Mouse (Mus musculus) midbrain, postnatal 0 days (tissue): Measurements from ENCODE around the gene Crabp2. TPM values are rescaled to one million over a fixed set of nuclear protein-coding genes. Genes with fewer than 3 reads are reported as not detected.

Source experiments
- ATAC-seq: fragments of 200-750 bp; cut with Nextera tagmentation; 2 replicates; pipeline ENCODE4 v1.8.0; 2017; ENCODE audit warnings: moderate number of reproducible peaks, mild to moderate bottlenecking, moderate TSS enrichment, moderate library complexity; ENCODE audit not compliant: low FRiP score
- DNase-seq: peaks from one replicate; pipeline ENCODE4 v3.0.0-alpha.2; 2015; ENCODE audit warnings: low spot score
- H3K27ac ChIP-seq: fragments of 300-500 bp; sonication (generic); 2 replicates; pipeline ENCODE4 v1.5.1; 2014; ENCODE audit warnings: low read depth, mild to moderate bottlenecking, low read length, mixed read lengths
- H3K27me3 ChIP-seq: fragments of 300-500 bp; sonication (generic); 2 replicates; pipeline ENCODE4 v1.6.1; 2014; ENCODE audit warnings: low read length, control low read depth, mixed read lengths; ENCODE audit not compliant: insufficient read depth
- H3K36me3 ChIP-seq: fragments of 300-500 bp; sonication (generic); 2 replicates; pipeline ENCODE4 v1.6.1; 2014; ENCODE audit warnings: low read length, control low read depth, mixed read lengths; ENCODE audit not compliant: insufficient read depth
- H3K4me1 ChIP-seq: fragments of 300-500 bp; sonication (generic); 2 replicates; pipeline ENCODE4 v1.6.1; 2014; ENCODE audit warnings: mild to moderate bottlenecking, control low read depth, antibody characterized with exemption, low read length, mixed read lengths; ENCODE audit not compliant: insufficient read depth
- H3K4me2 ChIP-seq: fragments of 300-500 bp; sonication (generic); 2 replicates; pipeline ENCODE4 v1.6.1; 2014; ENCODE audit warnings: low read depth, mild to moderate bottlenecking, low read length, mixed read lengths; ENCODE audit not compliant: poor library complexity, severe bottlenecking
- H3K4me3 ChIP-seq: fragments of 300-500 bp; sonication (generic); 2 replicates; pipeline ENCODE4 v1.5.1; 2014; ENCODE audit warnings: low read depth, mild to moderate bottlenecking, low read length, moderate library complexity
- H3K9ac ChIP-seq: fragments of 300-500 bp; sonication (generic); replicated peaks from 2 replicates; pipeline ENCODE4 v1.6.1; 2014; ENCODE audit warnings: mild to moderate bottlenecking, low read length, moderate library complexity, mixed read lengths; ENCODE audit not compliant: poor library complexity, severe bottlenecking
- H3K9me3 ChIP-seq: fragments of 300-500 bp; sonication (generic); 2 replicates; pipeline ENCODE4 v1.6.1; 2016; ENCODE audit warnings: low read length, control low read depth
- CTCF ChIP-seq: IDR thresholded peaks from 2 replicates; pipeline ENCODE4 v1.5.1; 2016; ENCODE audit warnings: antibody characterized with exemption, mild to moderate bottlenecking
- WGBS: fragments of 180-500 bp; shearing (Covaris S2); extraction: QIAGEN DNeasy Blood & Tissue Kit; methylation state at CpG from one replicate; pipeline ENCODE4 v1.1.7; 2014; 5-methylcytosine and 5-hydroxymethylcytosine counted together
- polyA plus RNA-seq: library from polyadenylated mRNA; unstranded; fragments of >200 nt; fragmentation: Nextera tagmentation; extraction: Ambion mirVana; gene quantifications from 2 replicates; pipeline ENCODE4 v1.2.1, GENCODE M21; 2015
- total RNA-seq: library from RNA; depleted of rRNA; stranded (reverse); fragments of >200 nt; gene quantifications from 2 replicates; pipeline ENCODE4 v1.2.3, GENCODE M21; 2014

Gene Crabp2
- total and polyA plus RNA-seq, 2 experiments from 2014 or later: 19.2 to 49.0 TPM

DNA sequence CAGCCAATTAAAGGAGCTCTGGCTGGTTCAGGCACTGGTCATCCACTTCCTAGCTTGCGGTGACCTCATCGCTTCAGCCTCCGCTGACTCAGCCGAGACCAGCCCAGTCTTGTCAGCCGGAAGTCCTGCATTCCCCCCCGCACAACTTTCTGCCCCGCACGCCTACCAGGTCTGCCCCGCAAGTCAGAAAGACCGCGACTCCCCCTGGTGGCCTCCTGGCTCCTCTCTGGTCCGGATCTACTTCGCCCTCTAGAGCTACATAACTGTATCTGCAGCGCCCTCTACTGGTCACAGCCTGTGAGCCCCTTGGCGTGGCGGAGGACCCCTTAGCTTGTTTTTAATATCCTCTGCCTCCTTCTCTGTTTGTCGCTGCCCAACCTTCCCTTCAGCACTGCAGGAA, 38.4 kb downstream of the Crabp2 start:
- H3K36me3 ChIP-seq: no peaks in the 10 kb centered on the region

DNA sequence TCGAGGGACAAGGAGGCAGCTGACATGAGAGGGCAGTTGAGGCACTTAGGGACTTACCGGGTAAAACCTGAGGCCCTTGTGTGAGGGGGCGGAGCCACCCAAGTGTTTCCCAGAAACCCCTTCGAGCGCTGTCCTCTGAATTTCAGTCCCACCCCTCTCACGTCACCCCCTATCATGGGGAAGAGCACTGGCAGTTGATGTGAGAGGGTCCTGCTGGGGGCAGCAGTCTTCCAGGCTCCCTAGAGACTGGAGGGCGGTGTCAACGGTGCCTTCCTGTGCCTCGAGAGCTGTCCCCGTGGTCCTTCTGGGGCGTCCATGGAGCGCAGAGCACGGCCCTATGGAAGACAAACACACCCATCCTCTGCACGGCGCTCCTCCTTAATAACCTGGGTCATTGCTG, 39.2 kb downstream of the Crabp2 start:
- Histone ChIP-seq H3K27me3 (no peaks in the 10 kb centered on the region), H3K4me1 (peaks cover 11% of the 10 kb centered on the region; the same call in 1 of the 2 replicates), H3K27ac (peak overlapping the region; percentile 65), H3K9ac (peak overlapping the region; percentile 48), H3K4me3 (peak overlapping the region; percentile 32), H3K9me3 (no peaks in the 10 kb centered on the region), H3K4me2 (peak overlapping the region; percentile 61), H3K36me3 (no peaks in the 10 kb centered on the region)
- ATAC-seq (peak; percentile 77), DNase-seq (peak; percentile 90)
- no peak; the same call in 1 of the 2 replicates for TF ChIP-seq CTCF
- 1% methylated on average over 15 of the region's 15 CpGs for WGBS

More for the DNA sequence above, 38.4 kb downstream of the Crabp2 start:
- Histone ChIP-seq H3K4me2 (peak overlapping the region; percentile 61), H3K9me3 (no peaks in the 10 kb centered on the region), H3K27ac (peak overlapping the region; percentile 65), H3K4me1 (peaks cover 15% of the 10 kb centered on the region; the same call in 1 of the 2 replicates), H3K9ac (peak overlapping the region; percentile 48; the same call in 1 of the 2 replicates), H3K27me3 (no peaks in the 10 kb centered on the region), H3K4me3 (peak overlapping the region; percentile 32)
- peak; percentile 80 for ATAC-seq
- 0% methylated on average over 17 of the region's 17 CpGs for WGBS
- peak; percentile 98 for DNase-seq
- TF ChIP-seq CTCF: peak; percentile 99

DNA sequence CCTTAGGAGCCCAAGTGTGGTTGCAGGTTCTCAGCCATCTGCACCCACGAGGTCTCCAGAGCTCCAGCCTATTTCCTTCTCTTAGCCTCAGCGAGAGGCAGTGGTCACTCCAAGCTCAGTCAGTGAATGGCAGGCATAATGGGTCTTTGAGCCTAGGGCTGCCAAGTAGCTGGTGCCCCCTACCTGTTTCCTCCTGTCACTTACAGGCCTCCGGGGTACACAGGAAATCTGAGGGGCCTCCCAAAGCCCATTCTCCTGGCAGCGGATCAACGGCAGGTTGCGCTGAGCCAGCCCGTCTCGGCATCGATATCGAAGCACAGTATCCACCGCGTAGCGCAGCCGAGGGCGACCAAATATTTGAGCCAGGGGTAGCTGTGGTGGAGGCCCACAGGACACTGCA, 39.6 kb downstream of the Crabp2 start:
- Histone ChIP-seq H3K4me2 (peak overlapping the region; percentile 61), H3K4me3 (peak overlapping the region; percentile 32), H3K4me1 (peaks cover 7% of the 10 kb centered on the region; the same call in 1 of the 2 replicates), H3K9ac (peak overlapping the region; percentile 48), H3K36me3 (no peaks in the 10 kb centered on the region), H3K9me3 (no peaks in the 10 kb centered on the region), H3K27ac (peak overlapping the region; percentile 65), H3K27me3 (peaks cover 2% of the 10 kb centered on the region; the same call in 1 of the 2 replicates)
- WGBS: 9% methylated on average over 15 of the region's 15 CpGs
- DNase-seq (no peak), ATAC-seq (0 out of 2 replicates have a peak, but pooled peaks have one; percentile 0)
- peak; percentile 37 for TF ChIP-seq CTCF

DNA sequence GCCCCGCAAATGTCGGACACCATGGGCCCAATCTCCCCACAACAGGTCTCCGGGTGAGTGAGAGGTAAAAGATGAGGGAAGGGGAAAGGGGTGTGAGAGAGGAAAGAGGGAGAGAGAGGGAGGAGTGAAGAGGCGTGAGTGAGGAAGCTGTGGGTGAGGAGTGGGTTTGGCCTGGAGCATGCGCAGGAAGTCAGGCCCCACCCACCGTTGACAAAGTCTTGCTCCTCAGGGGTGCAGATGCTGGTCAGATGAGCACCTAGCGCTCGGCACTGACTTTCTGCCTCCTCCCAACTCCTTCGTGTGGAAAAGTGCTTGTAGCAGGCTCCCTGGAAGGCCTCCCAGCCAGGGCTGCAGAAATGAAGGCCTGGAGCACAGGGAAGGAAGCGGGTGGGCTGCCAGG, 41.5 kb downstream of the Crabp2 start:
- H3K9ac ChIP-seq: no peak overlapping the region
- H3K27me3 ChIP-seq: peaks cover 16% of the 10 kb centered on the region
- DNase-seq (no peak), ATAC-seq (no peak)
- peaks cover 3% of the 10 kb centered on the region; the same call in 1 of the 2 replicates for H3K4me1 ChIP-seq
- TF ChIP-seq CTCF: no peak
- no peak overlapping the region for H3K27ac ChIP-seq
- H3K9me3 ChIP-seq: no peaks in the 10 kb centered on the region
- H3K4me2 ChIP-seq: no peak overlapping the region
- peaks cover 3% of the 10 kb centered on the region; the same call in 1 of the 2 replicates for H3K36me3 ChIP-seq
- H3K4me3 ChIP-seq: no peak overlapping the region
- 32% methylated on average over 10 of the region's 10 CpGs for WGBS

DNA sequence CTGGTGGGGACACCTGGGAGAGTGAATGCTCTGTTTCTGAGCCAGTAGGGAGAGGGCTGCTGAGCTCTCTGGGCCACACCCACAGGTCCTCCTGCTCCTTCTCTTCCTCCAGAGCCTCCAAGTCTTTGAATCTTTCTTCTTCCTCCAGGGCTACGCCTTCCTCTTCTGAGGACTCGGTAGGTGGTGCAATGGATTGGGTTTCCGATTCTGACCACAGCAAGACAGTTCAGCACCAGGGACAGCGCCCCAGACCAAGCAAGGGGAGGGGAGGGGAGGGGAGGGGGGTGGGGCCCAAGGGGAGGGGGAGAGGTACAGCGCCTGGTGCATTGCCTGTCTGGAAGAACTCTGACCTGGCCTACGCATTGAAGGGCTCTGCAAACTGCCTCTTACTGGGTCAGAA, 45.0 kb downstream of the Crabp2 start:
- no peak overlapping the region for H3K27ac ChIP-seq
- peaks cover 49% of the 10 kb centered on the region for H3K27me3 ChIP-seq
- no peak overlapping the region for H3K4me2 ChIP-seq
- no peak for TF ChIP-seq CTCF
- H3K9ac ChIP-seq: no peak overlapping the region
- ATAC-seq (no peak), DNase-seq (no peak)
- no peaks in the 10 kb centered on the region for H3K9me3 ChIP-seq
- peaks cover 10% of the 10 kb centered on the region for H3K4me1 ChIP-seq
- no peak overlapping the region for H3K4me3 ChIP-seq
- peaks cover 3% of the 10 kb centered on the region; the same call in 1 of the 2 replicates for H3K36me3 ChIP-seq
- WGBS: 15% methylated on average over 6 of the region's 6 CpGs

DNA sequence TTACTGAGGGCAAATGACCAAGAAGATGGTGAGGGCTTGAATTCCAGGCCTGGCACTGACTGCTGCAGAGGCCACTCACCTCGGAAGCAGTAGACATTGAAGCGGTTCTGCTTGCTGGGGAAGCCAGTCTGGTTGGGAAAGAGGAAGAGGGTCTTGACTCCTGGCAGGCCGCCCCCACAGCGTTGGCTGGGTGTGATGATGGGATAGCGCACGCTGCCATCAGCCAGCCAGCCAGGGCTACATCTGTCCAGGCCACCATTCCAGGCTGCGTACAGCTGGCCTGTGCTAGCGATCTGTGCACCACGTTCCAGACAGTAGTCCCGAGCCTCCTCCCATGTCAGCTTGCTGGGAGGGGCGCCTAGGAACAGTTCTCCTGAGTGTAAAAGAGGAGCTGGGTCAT, 46.9 kb downstream of the Crabp2 start:
- no peak for DNase-seq
- peaks cover 15% of the 10 kb centered on the region for H3K4me1 ChIP-seq
- TF ChIP-seq CTCF: no peak
- H3K27ac ChIP-seq: no peak overlapping the region
- H3K4me2 ChIP-seq: no peak overlapping the region
- peaks cover 3% of the 10 kb centered on the region; the same call in 1 of the 2 replicates for H3K36me3 ChIP-seq
- no peak overlapping the region for H3K9ac ChIP-seq
- 27% methylated on average over 10 of the region's 11 CpGs for WGBS
- no peaks in the 10 kb centered on the region for H3K9me3 ChIP-seq
- ATAC-seq: no peak
- no peak overlapping the region for H3K4me3 ChIP-seq
- peaks cover 60% of the 10 kb centered on the region for H3K27me3 ChIP-seq
